Comparison of ENCODE assay signal across 24 mouse cellular contexts in the genomic region with DNA sequence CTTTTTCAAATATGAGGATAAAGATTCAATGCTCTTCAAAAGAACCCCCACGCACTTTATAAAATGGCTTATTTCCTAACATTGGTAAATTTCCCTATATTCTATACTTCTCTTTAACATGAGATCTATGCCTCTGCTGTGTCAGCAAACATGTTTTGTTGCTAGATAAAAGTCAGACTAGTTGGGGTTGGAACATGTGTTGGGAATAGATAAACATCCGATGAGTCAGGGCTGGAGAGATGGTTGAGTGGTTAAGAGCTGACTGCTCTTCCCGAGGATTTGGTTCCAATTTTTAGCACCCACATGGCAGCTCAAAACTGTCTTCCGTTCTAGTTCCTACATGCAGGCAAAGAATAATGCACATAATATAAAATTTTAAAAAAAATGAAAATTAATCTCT.
DNase-seq lines count a peak whose midpoint lies in the region; ATAC-seq lines count a peak whose summit lies in the region.
"Had no signal": no experiment of that assay in that cellular context is flagged by ENCODE, and none has a peak within 500 bp of the region (broad histone marks: within the 10 kb centered on the region; RNA-seq: fewer than 3 reads in every experiment).

No protein-coding gene starts in this region.

- H3K9ac ChIP-seq in liver, embryonic 12.5 days, result no peak overlapping the region
- no peak overlapping the region for H3K9ac ChIP-seq in liver, embryonic 13.5 days
- H3K9ac ChIP-seq: embryonic facial prominence, embryonic 13.5 days; forebrain, embryonic 12.5 days had no signal

- WGBS in liver, embryonic 12.5 days (ENCODE audit: insufficient replicate concordance), result 36% methylated on average over 4 of the region's 4 CpGs
- WGBS in liver, embryonic 13.5 days (ENCODE audit: insufficient replicate concordance), result 49% methylated on average over 4 of the region's 4 CpGs

- no peak overlapping the region for H3K27ac ChIP-seq in liver, embryonic 12.5 days
- no peak overlapping the region for H3K27ac ChIP-seq in liver, embryonic 13.5 days
- H3K27ac ChIP-seq: embryonic facial prominence, embryonic 13.5 days; forebrain, embryonic 12.5 days; gastrocnemius, adult 2 months; heart, embryonic 10.5 days had no signal

- no peak for DNase-seq in frontal cortex, postnatal 14 days (ENCODE audit: low spot score in 2 of 2)
- DNase-seq in liver, result no peak
- peak; percentile 33 for DNase-seq in liver, embryonic 13.5 days
- no peak for DNase-seq in left cerebral cortex, adult 18-20 months (ENCODE audit: low spot score in 2 of 2)
- no peak for DNase-seq in layer of hippocampus, adult 8-10 months (ENCODE audit: low spot score in 2 of 2)
- DNase-seq: adrenal gland, adult 8-10 months; adrenal gland, postnatal 36 days; B cell, adult 2 months; cerebellum, adult 18-20 months; cerebellum, adult 9-11 months; cerebellum, postnatal 36 days; gastrocnemius, adult 2 months; gastrocnemius, postnatal 25 days; heart, adult 11 months; heart, postnatal 36 days had no signal

- H3K27me3 ChIP-seq in liver, embryonic 12.5 days (replicated peaks), result no peaks in the 10 kb centered on the region
- H3K27me3 ChIP-seq in liver, embryonic 13.5 days, result no peaks in the 10 kb centered on the region
- H3K27me3 ChIP-seq: embryonic facial prominence, embryonic 13.5 days; forebrain, embryonic 12.5 days had no signal

- peaks cover 10% of the 10 kb centered on the region for H3K4me1 ChIP-seq in liver, embryonic 12.5 days
- peaks cover 6% of the 10 kb centered on the region; the same call in 1 of the 2 replicates for H3K4me1 ChIP-seq in liver, embryonic 13.5 days (replicated peaks)
- H3K4me1 ChIP-seq: embryonic facial prominence, embryonic 13.5 days; forebrain, embryonic 12.5 days; heart, embryonic 10.5 days had no signal

- H3K4me3 ChIP-seq in liver, embryonic 12.5 days, result no peak overlapping the region
- H3K4me3 ChIP-seq in liver, embryonic 13.5 days (replicated peaks), result no peak overlapping the region
- H3K4me3 ChIP-seq: embryonic facial prominence, embryonic 13.5 days; forebrain, embryonic 12.5 days; gastrocnemius, adult 2 months; heart, embryonic 10.5 days had no signal

- no peaks in the 10 kb centered on the region for H3K36me3 ChIP-seq in liver, embryonic 12.5 days
- H3K36me3 ChIP-seq in liver, embryonic 13.5 days, result no peaks in the 10 kb centered on the region
- H3K36me3 ChIP-seq: embryonic facial prominence, embryonic 13.5 days; forebrain, embryonic 12.5 days; heart, embryonic 10.5 days had no signal

- no peak overlapping the region for H3K4me2 ChIP-seq in liver, embryonic 12.5 days
- H3K4me2 ChIP-seq in liver, embryonic 13.5 days, result no peak overlapping the region
- H3K4me2 ChIP-seq: embryonic facial prominence, embryonic 13.5 days; forebrain, embryonic 12.5 days had no signal

- H3K9me3 ChIP-seq in liver, embryonic 12.5 days (replicated peaks), result no peaks in the 10 kb centered on the region
- no peaks in the 10 kb centered on the region for H3K9me3 ChIP-seq in liver, embryonic 13.5 days (replicated peaks)
- H3K9me3 ChIP-seq: embryonic facial prominence, embryonic 13.5 days; forebrain, embryonic 12.5 days; heart, embryonic 10.5 days had no signal

- peak; percentile 55; the same call in 1 of the 2 replicates for ATAC-seq in frontal cortex, adult (ENCODE audit: low TSS enrichment)
- peak; percentile 94 for ATAC-seq in liver, embryonic 12.5 days
- peak; percentile 77 for ATAC-seq in liver, embryonic 13.5 days (ENCODE audit: low read depth)
- ATAC-seq: CD4-positive, CD25-positive, alpha-beta regulatory T cell, adult 4 months; hindbrain, embryonic 16.5 days; inflammation-experienced regulatory T-cells, adult 6 months; intestine, postnatal 0 days had no signal
